ENCODE assay signal across 9 mouse cellular contexts in genomic region chr11:79623029-79623428, GRCm38 (mm10). TPM values are rescaled to one million over a fixed set of nuclear protein-coding genes. Genes with fewer than 3 reads are reported as not detected.
DNase-seq lines count a peak whose midpoint lies in the region; TF ChIP-seq lines count a peak whose summit lies in the region.
"Had no signal": no experiment of that assay in that cellular context is flagged by ENCODE, and none has a peak within 500 bp of the region (broad histone marks: within the 10 kb centered on the region; RNA-seq: fewer than 3 reads in every experiment).

No protein-coding gene starts in this region.

- H3K27ac ChIP-seq in macrophage = peak overlapping the region; percentile 82
- no peak overlapping the region for H3K27ac ChIP-seq in layer of hippocampus, adult 2 months

- peak overlapping the region; percentile 58 for H3K4me3 ChIP-seq in macrophage (ENCODE audit: inconsistent target)
- no peak overlapping the region for H3K4me3 ChIP-seq in layer of hippocampus, adult 2 months

- H3K79me2 ChIP-seq in macrophage (ENCODE audit: inconsistent target) = peaks cover 8% of the 10 kb centered on the region; the same call in 1 of the 2 replicates

- peak; percentile 57 to 69 for DNase-seq in spleen, postnatal 36 days (ENCODE audit: low spot score in 2 of 2)
- DNase-seq in spleen, postnatal 14 days (ENCODE audit: low spot score in 2 of 2) = no peak
- DNase-seq in ZHBTc4 (ENCODE audit: low read depth, low spot score) = peak; percentile 44
- DNase-seq in layer of hippocampus, postnatal 14 days (ENCODE audit: low spot score in 2 of 2) = no peak
- no peak for DNase-seq in layer of hippocampus, postnatal 25 days (ENCODE audit: extremely low spot score in 1 of 2, low spot score in 1 of 2)
- DNase-seq in layer of hippocampus, adult 2 months (ENCODE audit: low spot score in 2 of 2) = no peak
- DNase-seq: gastrocnemius, postnatal 10 days; kidney, postnatal 4 days had no signal

- no peaks in the 10 kb centered on the region for H3K36me3 ChIP-seq in macrophage (ENCODE audit: inconsistent target)

- TF ChIP-seq CTCF in layer of hippocampus, adult 2 months (conservative IDR thresholded peaks at IDR 0.05) = no peak

- WGBS in macrophage (ENCODE audit: missing documents) = 4% methylated on average over 5 of the region's 5 CpGs

RNA-seq across cellular contexts. Expression of gene Rab11fip4, which starts 32.0 kb away (rescaled TPM):
- under 1 TPM in 21 of 26 experiments, not detected in 5; 0.11 to 0.72 (median 0.35) TPM for total RNA-seq in macrophage (2018; cell fraction: chromatin; rRNA removed)
- total RNA-seq in macrophage (2018; cell fraction: cytosol; rRNA removed) = under 1 TPM; 0.12 to 0.70 (median 0.26) TPM
- 1 to 10 TPM in 1 of 26 experiments, under 1 TPM in 25; 0.06 to 1.6 (median 0.27) TPM for total RNA-seq in macrophage (2018; cell fraction: nucleus; rRNA removed)
- 0.08 to 0.35 TPM (median 0.17 TPM) in 3 replicates for polyA plus RNA-seq in macrophage (2018)
- 100 to 1,000 TPM; 159 to 161 TPM for total RNA-seq in layer of hippocampus, postnatal 14 days (2021)
- 100 to 1,000 TPM; 165 to 167 TPM for total RNA-seq in layer of hippocampus, postnatal 25 days (2021)
- total RNA-seq in layer of hippocampus, adult 2 months (2021) = 100 to 1,000 TPM; 163 to 168 TPM

Comparison
In these comparisons a context has a peak if more than half of its experiments do, and no peak if none do; other contexts are left out.
1. DNase-seq: peak in spleen, postnatal 36 days (2 of 2) and ZHBTc4 (single experiment); none in spleen, postnatal 14 days (0 of 2), layer of hippocampus, postnatal 14 days (0 of 2), layer of hippocampus, postnatal 25 days (0 of 2) and layer of hippocampus, adult 2 months (0 of 2).